Mouse (Mus musculus) layer of hippocampus, adult 11-12 months (tissue): Measurements from ENCODE around the gene Psme2b.
"Not testable (repeated sequence)": the region's sequence is repeated elsewhere in the genome, so short reads cannot be mapped to it uniquely, and the experiment has no call there.

Source experiments
- DNase-seq: peaks from one replicate; pipeline ENCODE4 v3.0.0; 2022; ENCODE audit warnings: low spot score

Psme2b gene

DNA sequence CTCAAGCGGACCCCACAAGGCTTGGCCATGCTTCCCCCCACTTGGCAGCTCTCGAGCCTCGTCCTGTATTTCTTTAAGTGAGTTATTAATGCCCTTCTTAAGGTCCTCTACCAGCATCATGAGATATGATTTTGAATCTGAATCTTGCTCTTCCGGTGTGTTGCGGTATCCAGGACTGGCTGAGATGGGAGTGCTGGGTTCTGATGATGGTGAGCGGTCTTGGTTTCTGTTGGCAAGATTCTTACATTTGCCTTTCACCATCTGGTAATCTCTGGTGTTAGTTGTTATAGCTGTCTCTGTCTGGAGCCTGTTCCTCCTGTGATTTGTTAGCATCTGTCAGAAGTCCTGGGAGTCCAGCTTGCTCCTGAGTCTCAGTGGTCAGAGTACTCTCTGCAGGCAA is at the start of gene Psme2b:
Gene Psme2b, minus strand, starts transcription at position 101 of the 400 bp plus-strand sequence.
- DNase-seq = not testable (repeated sequence)

DNA sequence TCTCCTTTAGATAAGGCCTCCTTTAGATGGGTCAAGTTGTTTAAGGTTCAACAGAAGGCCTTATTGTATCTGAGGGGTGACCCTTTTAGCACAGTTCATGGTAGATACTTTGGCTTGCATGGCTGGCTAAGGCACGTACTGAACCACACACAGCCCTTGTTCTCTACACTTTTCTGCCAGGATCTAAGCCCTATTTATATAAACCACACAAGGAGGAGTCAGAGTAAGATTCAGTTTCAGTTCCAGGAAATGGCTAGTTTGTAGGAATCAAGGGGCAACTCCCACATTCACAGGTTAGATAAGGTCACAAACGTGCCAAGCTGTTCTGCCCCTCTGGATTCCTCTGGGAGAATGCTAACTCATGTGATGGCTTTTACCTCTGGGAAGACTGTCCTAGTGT is 48.0 kb upstream of the Psme2b start, which contains the start of gene Tgtp1:
Gene Tgtp1, minus strand, starts transcription at position 155 of the 400 bp plus-strand sequence.
- not testable (repeated sequence) for DNase-seq

DNA sequence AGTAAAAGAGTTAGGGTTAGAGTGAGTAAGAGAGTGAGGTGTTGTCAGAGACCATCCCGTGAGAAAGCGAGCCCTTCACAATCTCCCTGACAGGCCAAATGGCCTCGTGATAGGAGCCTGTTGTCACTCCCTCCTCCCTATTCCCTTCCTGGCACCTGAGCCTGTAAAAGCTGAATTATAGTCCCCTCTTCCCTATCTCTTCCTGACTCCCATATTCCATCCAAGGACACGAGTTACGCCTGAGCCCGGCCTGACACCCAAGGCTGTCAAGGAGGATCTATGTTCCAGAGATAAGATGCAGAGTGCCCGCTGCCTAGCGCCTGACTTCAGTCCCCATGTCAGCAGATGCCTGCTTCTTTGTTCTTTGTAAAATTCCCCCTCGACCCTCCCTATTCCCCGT is 47.3 kb upstream of the Psme2b start:
- DNase-seq = not testable (repeated sequence)

DNA sequence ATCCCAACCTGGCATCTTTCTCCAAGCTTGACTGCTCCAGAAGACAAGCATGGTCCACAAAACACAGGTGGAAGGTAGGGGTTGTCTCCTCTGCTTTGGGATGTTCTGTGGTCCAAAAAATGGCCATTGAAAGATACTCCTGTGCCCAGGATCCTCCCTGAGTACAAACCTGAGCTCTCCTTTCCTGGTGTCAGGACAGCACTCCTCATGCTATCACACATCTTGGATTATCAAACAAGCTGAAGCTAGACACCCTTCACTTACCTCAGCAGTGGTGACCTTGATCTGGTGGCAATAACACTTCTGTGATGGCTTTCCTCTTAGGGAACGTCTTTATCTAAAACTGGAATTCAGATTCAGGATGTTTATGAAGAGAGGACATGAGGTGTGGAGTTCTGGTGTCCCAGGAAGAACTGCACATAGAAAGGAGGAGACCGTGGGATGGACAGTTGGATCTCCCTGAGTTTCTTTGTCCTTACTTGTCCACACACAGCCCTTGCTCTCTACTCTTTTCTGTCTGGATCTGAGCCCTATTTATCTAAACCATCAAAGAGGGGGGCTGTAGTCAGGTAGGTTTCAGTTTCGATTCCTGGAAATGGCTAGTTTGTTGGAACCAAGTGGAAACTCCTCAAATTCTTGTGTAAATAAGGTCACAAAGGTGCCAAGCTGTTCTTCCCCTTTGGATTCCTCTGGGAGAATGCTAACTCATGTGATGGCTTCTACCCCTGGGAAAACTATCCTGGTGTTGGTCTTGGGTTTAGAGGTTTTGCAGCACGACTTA is 45.9 kb upstream of the Psme2b start, which contains the start of gene Gm12185:
Gene Gm12185, minus strand, starts transcription at position 487 of the 781 bp plus-strand sequence.
- DNase-seq = not testable (repeated sequence)

DNA sequence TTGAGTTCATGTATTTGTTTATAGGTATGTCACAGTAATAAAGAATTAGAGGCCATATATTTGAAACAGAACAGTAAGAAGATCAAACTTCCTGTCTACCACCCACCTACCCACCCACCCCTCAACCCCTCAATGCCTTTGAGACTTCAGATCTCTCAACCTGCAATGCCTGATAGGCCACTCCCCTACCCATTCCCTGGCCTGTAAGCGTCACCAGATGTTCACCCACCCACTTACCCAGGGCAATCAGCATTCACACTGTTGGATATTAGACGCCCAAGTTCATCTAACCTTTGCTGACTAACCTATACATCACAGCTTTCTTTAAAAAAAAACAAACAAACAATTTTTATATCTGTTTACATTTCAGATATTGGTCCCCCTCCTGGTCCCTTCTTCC is 44.0 kb upstream of the Psme2b start:
- not testable (repeated sequence) for DNase-seq

DNA sequence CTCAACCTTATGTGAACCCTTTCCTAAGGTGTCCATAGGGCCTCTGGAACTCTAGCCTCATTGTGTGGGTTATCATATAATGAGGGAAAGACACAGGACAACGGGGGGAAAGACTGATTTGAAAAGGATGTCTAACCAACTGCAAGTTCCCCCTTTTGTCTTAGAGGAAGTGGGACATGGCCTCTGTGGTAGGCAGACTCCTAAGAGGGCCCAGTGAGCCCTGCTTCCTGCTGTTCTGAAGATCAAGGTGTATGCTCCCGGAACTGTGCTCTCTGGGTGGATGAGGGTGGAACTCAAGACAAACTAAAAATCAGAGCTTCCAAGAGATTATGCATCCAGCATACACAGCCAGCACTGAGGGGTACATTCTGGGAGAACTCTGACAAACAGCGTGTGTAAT is 42.2 kb upstream of the Psme2b start:
- DNase-seq = not testable (repeated sequence)

DNA sequence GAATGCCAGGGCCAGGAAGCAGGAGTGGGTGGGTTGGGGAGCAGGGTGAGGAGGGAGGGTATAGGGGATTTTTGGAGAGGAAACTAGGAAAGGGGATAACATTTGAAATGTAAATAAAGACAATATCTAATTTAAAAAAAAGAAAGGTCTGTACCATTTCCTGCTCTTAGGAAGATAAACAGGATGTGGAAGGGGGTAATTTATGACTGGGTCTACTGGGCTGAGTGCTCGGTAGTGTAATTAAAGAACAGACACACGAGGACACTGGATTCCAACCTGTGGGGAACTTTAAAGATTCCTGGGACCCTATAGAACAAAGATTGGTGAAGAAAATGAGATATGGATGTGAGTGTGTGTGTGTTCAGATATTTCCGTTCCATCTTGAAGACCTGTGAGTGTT is 36.9 kb upstream of the Psme2b start:
- DNase-seq = not testable (repeated sequence)

DNA sequence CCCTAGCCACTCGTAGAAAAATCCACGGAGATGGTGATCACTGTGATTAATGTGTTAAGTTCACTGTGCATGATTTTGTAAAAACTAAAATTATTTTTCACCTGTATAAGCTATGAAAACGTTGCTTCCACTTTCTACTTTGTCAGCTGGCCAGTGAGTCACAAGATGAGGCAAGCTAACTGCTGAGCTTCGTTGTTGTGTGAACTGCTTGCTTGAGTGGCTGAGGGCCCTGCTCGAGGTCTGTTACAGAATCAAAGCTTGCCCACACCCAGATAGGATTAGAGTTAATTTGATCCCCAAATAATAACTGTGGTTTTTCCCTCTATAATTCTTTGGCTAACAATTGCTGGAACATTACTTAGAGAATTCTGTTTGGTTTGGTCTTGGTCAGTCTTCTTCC is 34.1 kb upstream of the Psme2b start:
- DNase-seq = not testable (repeated sequence)

DNA sequence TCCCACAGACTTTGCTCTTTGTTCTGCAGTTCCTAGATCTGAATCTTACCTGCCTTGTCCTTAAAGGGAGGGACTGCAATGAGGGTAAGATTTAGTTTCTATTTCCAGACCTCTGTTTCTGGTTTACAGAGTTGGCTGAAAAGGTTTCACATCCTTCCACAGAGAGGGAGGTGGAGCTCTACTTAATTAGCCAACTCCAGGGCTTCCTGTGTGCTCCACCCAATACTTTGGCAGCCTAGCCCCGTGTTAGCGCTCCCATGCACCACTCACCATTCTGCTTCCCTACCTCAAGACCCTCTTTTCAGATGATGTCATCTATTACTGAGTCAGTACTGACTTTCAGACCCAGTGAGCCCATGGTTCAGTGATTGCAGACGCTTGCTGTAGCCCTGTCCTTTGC is 33.3 kb upstream of the Psme2b start, which contains the start of gene 9930111J21Rik1:
Gene 9930111J21Rik1, minus strand, starts transcription at position 148 of the 400 bp plus-strand sequence.
- DNase-seq = not testable (repeated sequence)

DNA sequence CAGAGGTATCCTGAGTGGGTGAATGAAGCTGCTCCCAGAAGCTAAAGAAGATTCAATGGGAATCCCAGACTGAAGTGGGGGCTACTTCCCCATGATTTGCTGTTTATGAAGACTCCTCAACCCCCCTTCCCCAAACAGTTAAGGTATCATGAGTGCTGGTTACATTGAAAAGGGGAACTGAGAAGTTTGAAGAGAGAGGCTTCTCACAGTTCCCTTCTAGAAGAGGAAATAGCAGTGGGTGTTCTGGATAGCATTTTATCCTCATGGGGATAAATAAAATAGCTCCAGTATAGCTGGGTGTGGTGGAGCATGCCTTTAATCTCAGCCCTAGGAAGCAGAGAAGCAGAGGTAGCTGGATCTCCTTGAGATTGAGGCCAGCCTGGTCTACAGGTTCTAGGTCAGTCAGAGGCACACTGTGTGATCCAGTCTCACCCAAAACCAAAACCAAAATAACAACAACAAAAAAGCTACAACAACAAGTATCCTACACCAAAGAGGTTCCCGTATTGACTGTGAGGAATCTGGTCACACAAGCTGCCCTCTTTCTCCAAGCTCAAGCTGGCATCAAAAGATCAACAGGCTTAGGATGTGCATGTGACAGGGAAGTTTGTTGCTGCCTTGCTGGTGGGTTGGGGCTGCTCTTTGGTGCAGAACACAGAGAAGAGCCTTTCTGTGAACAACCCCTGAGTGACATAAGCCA is 32.4 kb upstream of the Psme2b start, which contains the start of gene Olfr56:
Gene Olfr56, plus strand, starts transcription at position 650 of the 700 bp plus-strand sequence.
- DNase-seq = not testable (repeated sequence)

DNA sequence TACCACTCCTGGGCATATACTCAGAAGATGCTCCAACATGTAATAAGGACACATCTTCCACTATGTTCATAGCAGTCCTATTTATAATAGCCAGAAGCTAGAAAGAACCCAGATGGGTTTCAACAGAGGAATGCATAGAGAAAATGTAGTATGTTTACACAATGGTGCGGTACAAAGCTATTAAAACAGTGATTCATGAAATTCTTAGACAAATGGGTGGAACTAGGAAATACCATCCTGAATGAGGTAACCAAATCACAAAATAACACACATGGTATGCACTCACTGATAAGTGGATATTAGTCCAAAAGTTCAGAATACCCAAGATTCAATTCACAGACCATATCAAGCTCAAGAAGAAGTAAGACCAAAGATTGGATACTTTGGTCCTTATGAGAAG is 28.7 kb upstream of the Psme2b start:
- not testable (repeated sequence) for DNase-seq

DNA sequence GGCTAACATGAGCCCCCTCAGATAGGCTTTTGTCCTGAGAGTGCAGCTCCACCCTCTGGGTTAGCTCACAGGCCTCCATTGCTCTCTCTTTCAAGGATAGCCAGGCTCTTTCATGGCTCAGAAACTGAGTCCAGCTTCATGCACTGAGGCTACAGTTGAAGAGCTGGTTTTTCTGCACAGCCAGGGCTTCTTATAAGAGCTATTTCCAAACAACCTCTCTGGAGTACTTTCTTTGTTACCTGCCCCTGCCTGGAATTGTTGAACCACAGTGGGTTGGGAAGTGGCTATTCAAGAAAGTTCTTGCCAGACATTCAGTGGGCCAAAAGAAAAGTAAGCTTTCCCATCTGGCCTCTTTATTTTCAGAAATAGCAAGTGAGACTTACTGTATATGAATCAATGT is 6.7 kb downstream of the Psme2b start:
- not testable (repeated sequence) for DNase-seq

DNA sequence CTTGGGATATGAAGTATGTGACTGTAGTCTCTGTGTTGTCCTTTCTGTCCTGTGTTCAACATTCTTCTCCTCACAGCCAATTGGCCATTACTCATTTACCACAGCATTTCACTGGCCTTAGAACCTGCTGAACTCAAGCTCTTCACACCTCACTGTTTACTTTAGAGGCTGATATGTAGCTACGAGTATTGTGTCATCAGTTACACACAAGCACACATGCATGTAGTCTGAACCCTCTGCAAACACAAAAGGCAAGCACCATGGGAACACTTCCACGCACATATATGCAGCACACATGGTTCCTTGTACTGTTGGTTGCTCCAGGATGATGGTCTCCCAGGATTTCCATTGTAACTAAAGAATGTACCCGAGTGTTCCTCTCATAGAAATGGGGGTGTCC is 10.7 kb downstream of the Psme2b start:
- not testable (repeated sequence) for DNase-seq

DNA sequence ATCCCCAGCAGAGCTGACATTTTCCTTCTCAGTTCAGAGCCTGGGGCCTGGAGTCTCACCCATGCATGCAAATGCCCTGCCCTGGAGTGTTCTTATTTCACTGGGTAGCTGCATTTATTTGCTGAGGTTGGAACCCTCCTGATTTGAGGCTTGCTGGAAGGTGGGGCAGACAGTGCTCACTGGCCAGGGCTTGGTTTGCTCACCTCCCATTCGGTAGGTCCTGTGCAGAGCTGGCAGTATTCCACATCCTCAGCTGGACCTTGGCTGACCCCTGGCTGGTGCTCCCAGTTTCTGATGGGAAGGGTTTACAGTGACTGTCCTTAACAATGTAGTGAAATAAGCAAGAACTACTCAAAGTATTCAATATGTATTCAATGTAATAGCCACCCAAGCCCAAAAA is 12.1 kb downstream of the Psme2b start:
- not testable (repeated sequence) for DNase-seq

DNA sequence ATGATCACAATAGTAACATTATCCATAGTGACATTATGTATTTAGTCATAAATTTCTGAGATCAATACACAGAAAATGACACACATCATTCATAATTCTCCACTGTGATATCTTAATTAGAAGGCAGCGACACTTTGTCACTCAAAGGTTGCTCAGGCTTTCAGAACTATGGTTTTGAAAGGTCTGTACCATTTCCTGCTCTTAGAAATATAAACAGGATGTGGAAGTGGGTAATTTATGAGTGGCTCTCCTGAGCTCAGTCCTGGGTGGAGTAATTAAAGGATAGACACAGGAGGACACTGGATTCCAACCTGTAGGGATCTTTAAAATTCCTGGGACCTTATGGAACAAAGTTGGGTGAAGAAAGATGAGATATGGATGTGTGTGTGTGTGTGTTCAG is 12.6 kb downstream of the Psme2b start:
- not testable (repeated sequence) for DNase-seq

DNA sequence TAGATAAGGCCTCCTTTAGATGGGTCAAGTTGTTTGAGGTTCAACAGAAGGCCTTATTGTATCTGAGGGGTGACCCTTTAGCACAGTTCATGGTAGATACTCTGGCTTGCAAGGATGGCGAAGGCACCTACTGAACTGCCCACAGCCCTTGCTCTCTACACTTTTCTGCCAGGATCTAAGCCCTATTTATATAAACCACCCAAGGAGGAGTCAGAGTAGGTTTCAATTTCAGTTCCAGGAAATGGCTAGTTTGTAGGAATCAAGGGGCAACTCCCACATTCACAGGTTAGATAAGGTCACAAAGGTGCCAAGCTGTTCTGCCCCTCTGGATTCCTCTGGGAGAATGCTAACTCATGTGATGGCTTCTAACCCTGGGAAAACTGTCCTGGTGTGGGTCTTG is 17.9 kb downstream of the Psme2b start:
- DNase-seq = not testable (repeated sequence)

DNA sequence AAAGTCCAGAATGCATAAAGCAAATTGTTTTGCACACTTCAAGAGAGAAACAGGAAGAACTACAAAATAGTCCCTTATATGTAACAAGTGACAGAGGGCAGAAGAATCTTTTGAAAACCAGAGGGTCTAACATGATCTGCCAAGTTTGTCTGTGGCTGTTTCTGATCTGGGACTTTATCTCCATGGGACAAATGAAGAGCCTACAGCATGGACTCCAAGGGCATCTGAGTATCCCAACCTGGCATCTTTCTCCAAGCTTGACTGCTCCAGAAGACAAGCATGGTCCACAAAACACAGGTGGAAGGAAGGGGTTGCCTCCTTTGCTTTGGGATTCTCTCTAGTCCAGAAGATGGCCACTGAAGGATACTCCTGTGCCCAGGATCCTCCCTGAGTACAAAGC is 19.6 kb downstream of the Psme2b start:
- DNase-seq = not testable (repeated sequence)

DNA sequence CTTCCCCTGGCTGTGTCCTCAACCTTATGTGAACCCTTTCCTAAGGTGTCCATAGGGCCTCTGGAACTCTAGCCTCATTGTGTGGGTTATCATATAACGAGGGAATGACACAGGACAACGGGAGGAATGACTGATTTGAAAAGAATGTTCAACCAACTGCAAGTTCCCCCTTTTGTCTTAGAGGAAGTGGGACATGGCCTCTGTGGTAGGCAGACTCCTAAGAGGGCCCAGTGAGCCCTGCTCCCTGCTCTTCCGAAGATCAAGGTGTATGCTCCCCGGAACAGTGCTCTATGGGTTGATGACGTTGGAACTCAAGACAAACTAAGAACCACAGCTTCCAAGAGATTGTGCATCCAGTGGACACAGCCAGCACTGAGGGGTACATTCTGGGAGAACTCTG is 22.2 kb downstream of the Psme2b start:
- not testable (repeated sequence) for DNase-seq

DNA sequence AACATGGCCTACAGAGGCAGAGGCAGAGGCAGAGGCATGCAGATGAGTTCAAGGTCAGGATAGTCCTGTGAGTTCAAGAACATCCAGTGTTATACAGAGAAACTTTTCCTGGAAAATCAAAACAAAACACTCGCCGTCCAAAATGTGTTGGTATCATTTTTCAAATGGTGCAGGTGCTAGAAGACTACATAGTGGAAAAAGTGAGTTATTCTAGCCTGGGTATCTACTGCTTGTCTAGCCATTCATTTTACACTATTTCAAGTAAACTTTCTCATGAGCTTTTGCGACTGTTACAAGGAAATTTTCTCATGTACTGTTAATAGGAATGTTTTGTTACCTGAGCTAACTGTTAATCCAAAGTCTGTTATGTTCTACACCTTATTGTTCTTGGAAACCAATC is 27.6 kb downstream of the Psme2b start:
- no peak for DNase-seq

DNA sequence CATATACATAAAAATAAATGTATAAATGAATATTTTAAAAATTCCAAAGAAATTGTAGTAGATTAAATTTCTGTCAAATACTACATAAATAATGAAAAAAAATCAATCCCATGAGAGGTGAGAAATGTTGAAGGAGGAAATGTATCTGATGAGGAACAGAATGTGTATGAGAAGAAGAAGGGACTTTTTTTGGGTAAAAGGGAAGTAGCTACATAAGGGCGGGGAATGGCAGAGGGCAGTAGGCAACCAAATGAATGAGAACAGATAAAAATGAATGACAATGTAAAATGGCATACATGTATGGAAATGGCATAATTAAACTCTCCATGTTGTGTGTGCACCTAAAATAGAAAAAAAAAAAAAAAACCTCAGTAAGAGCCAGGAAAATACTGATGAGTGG is 32.4 kb downstream of the Psme2b start:
- no peak for DNase-seq

DNA sequence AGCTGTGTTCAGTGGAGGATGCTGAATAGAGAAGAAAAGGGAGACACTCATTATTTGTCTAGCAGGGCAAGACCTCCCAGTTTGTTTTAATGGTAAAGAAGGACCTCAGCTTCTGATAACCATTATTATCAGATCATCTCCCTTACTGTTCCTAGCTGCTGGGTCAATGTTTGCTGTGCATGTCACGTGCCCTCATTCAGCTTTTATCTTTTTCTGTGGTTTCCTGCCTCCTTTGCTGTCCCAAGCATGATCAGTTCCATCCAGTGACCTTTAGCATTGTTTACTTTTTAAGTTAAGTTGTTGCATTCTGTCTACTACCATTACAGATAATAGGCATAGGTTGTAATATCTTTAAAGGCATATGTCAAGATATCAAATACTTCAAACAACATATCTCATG is 37.5 kb downstream of the Psme2b start:
- no peak for DNase-seq

DNA sequence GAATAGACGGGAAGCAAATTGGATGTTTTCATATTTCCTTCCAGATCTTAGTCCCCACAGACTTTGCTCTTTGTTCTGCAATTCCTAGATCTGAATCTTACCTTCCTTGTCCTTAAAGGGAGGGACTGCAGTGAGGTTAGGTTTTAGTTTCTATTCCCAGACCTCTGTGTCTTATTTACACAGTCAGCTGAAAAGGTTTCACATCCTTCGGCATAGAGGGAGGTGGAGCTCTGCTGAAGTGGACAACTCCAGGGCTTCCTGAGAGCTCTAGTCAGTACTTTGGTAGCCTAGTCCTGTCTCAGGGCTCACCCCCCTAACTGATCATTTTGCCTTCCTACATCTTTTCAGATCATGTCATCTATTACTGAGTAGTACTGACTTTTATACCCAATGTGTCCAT is 44.0 kb downstream of the Psme2b start, which contains the start of gene Gm5431:
Gene Gm5431, minus strand, starts transcription at position 194 of the 400 bp plus-strand sequence.
- no peak for DNase-seq

DNA sequence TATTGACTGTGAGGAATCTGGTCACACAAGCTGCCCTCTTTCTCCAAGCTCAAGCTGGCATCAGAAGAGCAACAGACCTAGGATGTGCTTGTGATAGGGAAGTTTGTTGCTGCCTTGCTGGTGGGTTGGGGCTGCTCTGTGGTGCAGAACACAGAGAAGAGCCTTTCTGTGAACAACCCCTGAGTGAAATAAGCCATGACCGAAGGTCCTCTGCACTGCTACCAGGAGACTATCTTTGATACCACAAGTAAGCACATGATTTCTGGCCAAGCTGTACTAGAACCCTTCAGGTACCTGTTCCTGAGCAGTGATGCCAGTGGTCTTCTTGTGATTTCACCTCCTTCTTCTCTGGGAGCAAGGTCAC is 44.4 kb downstream of the Psme2b start:
- DNase-seq = not testable (repeated sequence)
